Mouse (Mus musculus) CH12.LX (cell line): ENCODE measurements around the gene Timp2.

Experiments
- BHLHE40 ChIP-seq: IDR thresholded peaks from 2 replicates; pipeline ENCODE4 v1.6.1; 2011; ENCODE audit warnings: mild to moderate bottlenecking, low read depth, low read length, improper control_type of control experiment
- CTCF ChIP-seq, 2 experiments: IDR thresholded peaks in 1 of 2; conservative IDR thresholded peaks in 1 of 2; 2 replicates each; pipeline ENCODE4 v1.5.1; 2011 to 2012; ENCODE audit warnings: low read depth in 2 of 2, low read length in 2 of 2, improper control_type of control experiment in 1 of 2, inconsistent platforms in 1 of 2, mild to moderate bottlenecking in 1 of 2, moderate library complexity in 1 of 2
- E2F4 ChIP-seq: IDR thresholded peaks from 2 replicates; pipeline ENCODE4 v1.6.1; 2011; ENCODE audit warnings: low read depth, low read length, improper control_type of control experiment; ENCODE audit not compliant: insufficient replicate concordance
- EP300 ChIP-seq: IDR thresholded peaks from 2 replicates; pipeline ENCODE4 v1.6.1; 2011; ENCODE audit warnings: low read length, improper control_type of control experiment
- GABPA ChIP-seq: IDR thresholded peaks from 2 replicates; pipeline ENCODE4 v1.6.1; 2012; ENCODE audit warnings: low read depth, low read length, improper control_type of control experiment, inconsistent platforms; ENCODE audit not compliant: insufficient replicate concordance
- IRF4 ChIP-seq: IDR thresholded peaks from 2 replicates; pipeline ENCODE4 v1.6.1; 2014; ENCODE audit warnings: low read depth, mild to moderate bottlenecking, inconsistent platforms, low read length, improper control_type of control experiment
- JUN ChIP-seq: IDR thresholded peaks from 2 replicates; pipeline ENCODE4 v1.6.1; 2011; ENCODE audit warnings: low read depth, mild to moderate bottlenecking, low read length, improper control_type of control experiment, moderate library complexity; ENCODE audit not compliant: insufficient read depth
- MAZ ChIP-seq: IDR thresholded peaks from 2 replicates; pipeline ENCODE4 v1.6.1; 2012; ENCODE audit warnings: low read depth, mild to moderate bottlenecking, inconsistent platforms, low read length, improper control_type of control experiment, moderate library complexity
- MXI1 ChIP-seq: IDR thresholded peaks from 2 replicates; pipeline ENCODE4 v1.6.1; 2011; ENCODE audit warnings: mild to moderate bottlenecking, low read depth, low read length, improper control_type of control experiment
- POLR2A ChIP-seq: IDR thresholded peaks from 2 replicates; pipeline ENCODE4 v1.6.1; 2011; ENCODE audit warnings: low read depth, mild to moderate bottlenecking, improper control_type of control experiment, low read length
- TCF12 ChIP-seq: IDR thresholded peaks from 2 replicates; pipeline ENCODE4 v1.6.1; 2014; ENCODE audit warnings: low read depth, mild to moderate bottlenecking, inconsistent platforms, low read length, improper control_type of control experiment
- ZC3H11A ChIP-seq: IDR thresholded peaks from 2 replicates; pipeline ENCODE4 v1.6.1; 2012; ENCODE audit warnings: low read depth, mild to moderate bottlenecking, inconsistent platforms, low read length, improper control_type of control experiment
- ZMIZ1 ChIP-seq: IDR thresholded peaks from 2 replicates; pipeline ENCODE4 v1.6.1; 2012; ENCODE audit warnings: low read depth, mild to moderate bottlenecking, inconsistent platforms, low read length, improper control_type of control experiment

- TF ChIP-seq CTCF (conservative IDR thresholded peaks at IDR 0.05 in 1 of 2, IDR thresholded peaks at IDR 0.05 in 1 of 2; ENCODE audit: low read depth in 2 of 2, low read length in 2 of 2) (no peak), POLR2A (no peak), EP300 (no peak), TCF12 (no peak), GABPA (no peak), IRF4 (no peak), BHLHE40 (no peak), MXI1 (no peak), E2F4 (no peak), JUN (no peak), ZC3H11A (no peak), MAZ (no peak), ZMIZ1 (no peak)
Observed at GRCm38 (mm10) chr11:118324541-118324940, 31.0 kb downstream of the Timp2 start.
